Mouse (Mus musculus) c-Kit-positive CD71-negative TER-119-negative erythroid progenitor cells, embryonic 14.5 days (primary cell): ENCODE measurements around the gene Paf1.
"Not testable (repeated sequence)": the region's sequence is repeated elsewhere in the genome, so short reads cannot be mapped to it uniquely, and the experiment has no call there.

Source experiments
- DNase-seq: peaks from one replicate; pipeline ENCODE4 v3.0.0-alpha.2; 2013; ENCODE audit warnings: low read depth

Paf1 gene

DNA sequence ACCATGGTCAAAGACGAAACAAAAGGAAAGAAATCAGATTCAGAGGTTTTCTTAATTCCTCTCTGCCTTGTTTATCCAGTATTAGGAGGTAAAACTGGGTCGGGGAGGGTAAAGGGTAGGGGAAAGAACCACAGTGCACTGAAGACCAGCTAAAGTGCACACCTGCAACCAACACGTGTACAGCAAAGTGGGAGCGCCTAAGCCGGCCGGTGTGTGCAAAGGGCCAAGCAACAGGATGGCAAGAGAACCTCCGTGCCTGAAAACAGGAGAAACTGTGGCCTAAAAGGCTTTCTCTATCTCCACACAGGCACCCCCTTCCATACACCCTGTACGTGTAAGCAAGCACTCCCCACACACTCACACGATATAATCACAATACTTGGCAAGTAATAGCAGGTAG lies 7.6 kb upstream of the Paf1 start:
- DNase-seq = no peak

DNA sequence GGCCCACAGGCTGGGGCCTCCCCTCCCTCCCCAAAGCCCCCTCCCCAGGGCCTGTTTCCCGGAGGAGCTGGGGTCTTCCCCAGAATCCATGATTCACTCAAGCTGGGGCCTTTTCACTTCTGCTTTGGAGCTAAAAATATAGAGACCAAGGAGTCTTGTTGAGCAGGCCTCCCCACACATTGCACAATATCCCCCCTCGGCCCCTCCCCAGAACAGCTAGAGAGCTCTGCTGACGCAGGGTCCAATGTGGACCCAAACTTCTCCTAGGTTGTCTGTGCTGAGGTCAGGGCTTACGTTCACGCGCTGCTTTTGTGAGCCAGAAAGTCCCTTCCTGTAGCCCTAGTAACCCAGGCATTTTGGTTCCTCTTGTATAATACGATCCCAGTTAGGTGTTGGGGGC lies 6.7 kb upstream of the Paf1 start:
- peak; percentile 62 for DNase-seq

DNA sequence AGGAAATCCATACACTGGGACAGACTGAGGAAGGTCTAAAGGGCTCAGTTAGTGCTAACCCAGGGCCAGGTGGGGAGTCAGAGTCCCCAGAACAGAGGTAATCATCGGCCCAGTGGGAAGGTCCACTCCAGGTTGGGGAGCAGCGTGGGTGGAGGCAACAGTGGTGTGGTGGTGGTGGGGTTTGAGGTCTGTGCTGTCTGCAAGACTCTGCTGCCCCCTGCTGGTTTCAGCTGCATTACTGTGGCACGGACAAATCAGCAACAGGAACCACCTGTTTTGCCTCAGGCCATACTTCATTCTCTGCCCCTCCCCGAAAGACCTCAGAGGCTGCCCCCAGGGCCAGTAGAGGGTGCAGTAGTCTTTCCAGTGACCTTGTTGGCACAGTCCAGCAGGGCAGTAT lies 6.3 kb upstream of the Paf1 start:
- DNase-seq = peak; percentile 94

DNA sequence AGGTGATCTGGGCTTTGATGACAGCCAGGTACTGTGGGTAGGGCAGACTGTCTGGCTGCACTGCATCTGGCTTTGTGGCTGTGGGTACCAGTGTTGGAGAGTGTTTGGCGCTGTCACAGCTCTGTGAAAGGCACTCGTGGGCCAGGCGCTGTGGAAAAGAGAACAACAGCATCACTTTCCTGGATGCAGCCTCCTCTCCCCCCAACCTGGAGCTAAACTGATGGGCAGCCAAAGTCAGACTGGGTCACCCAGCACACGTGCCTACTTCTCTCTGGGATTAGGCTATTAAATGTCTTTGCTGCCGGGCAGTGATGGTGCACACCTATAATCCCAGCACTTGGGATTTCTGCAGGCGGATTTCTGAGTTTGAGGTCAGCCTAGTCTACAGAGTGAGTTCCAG lies 5.9 kb upstream of the Paf1 start:
- not testable (repeated sequence) for DNase-seq

DNA sequence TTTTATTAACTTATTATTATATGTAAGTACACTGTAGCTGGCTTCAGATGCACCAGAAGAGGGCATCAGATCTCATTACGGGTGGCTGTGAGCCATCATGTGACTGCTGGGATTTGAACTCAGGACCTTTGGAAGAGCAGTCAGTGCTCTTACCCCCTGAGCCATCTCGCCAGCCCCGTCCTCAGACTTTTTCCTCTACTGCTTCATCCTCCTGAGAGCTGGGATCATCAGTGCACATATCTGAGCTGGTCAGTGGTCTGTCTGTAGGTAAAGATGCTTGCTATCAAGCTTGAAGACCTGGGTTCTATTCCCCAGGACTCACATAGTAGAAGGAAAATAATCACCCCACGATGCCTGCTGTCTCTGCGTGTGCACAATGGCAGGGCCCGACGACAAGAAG lies 5.4 kb upstream of the Paf1 start:
- DNase-seq = not testable (repeated sequence)

DNA sequence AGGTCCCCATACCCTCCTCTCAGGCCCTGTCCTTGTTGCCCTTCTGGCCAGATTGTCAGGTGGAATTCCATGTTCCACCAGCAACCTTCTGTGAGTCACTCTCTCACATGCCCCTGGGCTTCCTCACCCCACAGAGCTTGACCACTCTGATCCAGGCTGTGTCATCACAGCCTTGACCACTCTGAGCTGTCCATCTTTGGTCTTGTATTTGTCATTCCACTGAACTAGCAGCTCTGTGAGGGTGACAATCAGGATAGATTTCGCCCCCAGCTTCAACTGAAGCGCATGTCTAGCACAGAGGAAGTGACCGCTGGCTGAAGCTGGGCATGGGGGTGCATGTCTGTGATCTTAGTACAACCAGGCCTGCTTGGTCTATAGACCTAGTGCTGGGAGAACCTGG lies 2.4 kb upstream of the Paf1 start:
- no peak for DNase-seq

DNA sequence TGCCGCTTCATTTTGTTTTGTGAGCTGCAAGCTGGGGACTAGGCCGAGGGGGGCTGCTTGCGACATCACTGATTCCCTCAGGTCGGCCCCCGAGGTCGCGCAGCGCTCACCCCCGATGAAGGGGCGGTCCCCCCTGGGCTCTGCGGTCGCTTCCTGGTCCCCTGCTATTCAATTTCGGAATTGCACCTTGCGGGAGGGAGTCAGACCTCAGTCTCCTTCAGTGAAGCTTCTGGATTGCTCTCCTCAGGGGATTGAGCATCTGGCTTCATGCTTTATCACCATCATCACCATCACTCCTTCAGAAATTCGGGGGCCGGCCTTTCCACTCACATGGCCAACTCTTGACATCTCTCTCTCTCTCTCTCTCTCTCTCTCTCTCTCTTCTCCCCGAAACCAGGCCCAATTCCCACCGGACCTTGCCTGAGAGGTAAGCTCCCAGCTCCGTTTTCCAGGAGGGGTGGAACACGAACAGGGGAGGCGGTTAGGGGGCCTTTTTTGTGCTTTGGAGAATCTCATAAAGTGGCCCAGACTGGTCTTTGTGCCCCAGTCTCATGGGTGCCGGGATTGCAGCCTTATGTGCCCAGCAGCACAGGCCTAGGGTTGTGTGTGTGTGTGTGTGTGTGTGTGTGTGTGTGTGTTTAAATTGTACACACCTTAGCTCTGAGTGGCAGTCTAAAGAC lies 661 bp downstream of the Paf1 start:
- DNase-seq = no peak

DNA sequence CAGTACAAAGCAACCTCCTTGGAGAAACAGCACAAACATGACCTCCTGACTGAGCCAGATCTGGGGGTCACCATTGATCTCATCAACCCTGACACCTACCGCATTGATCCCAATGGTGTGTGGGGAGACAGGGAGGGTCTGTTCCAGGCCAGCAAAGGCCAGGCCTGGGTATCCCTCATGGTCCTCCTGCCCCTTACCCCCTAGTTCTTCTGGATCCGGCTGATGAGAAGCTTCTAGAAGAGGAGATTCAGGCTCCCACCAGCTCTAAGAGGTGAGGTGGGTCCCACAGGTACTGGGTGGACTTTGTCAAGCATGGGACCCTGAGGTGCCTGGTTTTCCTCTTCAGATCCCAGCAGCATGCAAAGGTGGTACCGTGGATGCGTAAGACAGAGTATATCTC lies 2.7 kb downstream of the Paf1 start:
- no peak for DNase-seq

DNA sequence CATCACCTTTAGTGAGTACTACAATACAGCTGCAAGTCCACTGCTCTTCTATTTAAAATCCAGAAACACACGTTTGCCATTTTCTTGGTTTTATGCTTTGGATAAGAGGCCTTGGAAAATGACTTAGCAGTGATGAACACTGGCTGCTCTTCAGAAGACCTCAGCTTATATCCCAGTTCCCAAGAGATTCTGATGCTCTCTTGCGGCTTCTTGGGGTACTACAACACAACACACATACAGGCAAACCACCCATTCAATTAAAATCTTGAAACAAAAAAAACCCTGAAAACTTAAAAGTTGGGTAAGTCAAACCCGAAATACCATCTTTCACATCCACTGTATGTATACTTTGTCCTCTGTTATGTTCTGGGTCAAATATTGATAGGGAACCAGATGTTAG lies 5.2 kb downstream of the Paf1 start:
- DNase-seq = peak; percentile 19

DNA sequence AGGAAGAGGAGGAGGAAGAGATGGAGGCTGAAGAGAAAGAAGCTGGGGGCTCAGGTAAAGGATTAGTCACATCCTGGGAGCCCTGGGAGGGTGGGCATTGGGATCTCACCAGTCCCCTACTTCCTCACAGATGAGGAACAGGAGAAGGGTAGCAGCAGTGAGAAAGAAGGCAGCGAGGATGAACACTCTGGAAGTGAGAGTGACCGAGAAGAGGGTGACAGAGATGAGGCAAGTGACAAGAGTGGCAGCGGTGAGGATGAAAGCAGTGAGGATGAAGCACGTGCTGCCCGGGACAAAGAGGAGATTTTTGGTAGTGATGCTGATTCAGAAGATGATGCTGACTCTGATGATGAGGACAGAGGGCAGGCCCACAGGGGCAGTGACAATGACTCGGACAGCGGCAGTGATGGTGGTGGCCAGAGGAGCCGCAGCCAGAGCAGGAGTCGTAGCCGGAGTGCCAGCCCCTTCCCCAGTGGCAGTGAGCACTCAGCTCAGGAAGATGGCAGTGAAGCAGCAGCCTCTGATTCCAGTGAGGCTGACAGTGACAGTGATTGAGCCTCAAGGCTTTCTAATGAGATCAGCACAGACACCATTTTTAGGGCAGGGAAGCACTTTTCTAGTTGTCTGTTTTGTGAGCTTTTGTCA lies 6.1 kb downstream of the Paf1 start:
- DNase-seq = no peak

DNA sequence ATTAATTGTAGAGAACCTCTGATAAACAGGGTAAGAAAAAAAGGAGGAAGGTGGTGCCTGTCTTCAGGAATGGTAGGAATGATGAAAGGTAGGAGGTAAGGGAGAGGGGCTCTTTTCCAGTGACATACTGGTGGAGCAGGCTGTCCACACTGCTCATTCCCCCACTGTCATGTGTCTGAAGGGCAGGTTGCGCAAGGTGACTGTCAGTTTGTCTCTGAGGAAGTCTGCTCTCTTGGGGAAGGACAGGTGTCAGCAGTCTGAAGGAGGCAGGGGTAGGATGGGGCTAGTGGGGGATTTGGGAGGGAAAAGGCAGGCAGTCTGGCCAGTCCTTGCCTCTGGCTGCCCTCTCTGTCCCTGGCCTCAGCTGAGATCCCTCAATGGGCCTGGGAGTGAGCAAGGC lies 8.3 kb downstream of the Paf1 start:
- DNase-seq = no peak

DNA sequence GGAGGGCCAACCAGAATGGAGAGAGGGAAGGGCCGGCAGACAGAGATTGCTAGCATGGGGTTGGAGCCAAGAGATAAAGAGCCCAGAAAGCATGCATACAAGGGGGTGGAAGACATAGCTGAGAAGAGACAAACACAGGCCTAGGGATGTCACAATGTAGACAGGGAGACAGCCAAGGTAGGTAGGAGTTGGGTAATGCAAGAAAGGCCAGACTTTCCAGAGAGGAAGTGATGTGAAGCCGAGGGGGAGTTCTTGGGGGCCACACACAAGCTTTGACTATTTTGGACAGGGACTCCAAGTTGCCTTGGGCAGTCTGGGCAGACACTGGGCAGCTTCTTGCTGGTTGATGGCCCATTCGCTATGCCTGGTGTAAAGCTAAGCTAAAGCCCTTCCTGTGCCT lies 9.2 kb downstream of the Paf1 start:
- DNase-seq = no peak

DNA sequence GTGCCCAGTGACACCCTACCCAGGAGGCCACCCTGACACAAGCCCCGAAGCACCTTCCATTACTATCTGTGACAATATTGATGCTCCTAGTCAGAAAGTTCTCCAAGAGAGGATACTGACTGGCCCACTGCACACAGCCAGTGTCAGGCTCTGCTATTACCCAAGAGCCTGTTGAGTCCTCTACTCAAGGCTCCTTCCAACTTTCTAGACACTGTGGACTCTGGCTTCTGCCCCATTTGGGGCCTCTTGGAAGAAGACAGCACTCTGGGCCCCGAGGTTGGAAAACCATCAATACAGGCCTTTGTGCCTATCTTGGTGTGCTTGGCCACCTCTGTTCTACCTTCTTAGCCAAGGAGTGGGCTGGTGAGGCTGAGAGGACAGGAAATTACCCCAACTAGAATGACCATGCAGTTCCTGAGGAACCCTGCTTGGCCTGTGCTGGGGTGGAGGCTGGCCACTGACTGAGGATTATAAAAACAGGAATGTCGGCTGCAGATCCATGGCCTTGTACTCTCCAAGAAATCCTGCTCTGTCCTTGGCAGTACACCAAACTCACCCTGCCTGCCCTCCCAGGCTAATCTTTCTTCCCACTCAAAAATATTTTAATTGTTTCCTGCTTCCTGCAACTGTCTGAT lies 18.2 kb downstream of the Paf1 start:
- no peak for DNase-seq

DNA sequence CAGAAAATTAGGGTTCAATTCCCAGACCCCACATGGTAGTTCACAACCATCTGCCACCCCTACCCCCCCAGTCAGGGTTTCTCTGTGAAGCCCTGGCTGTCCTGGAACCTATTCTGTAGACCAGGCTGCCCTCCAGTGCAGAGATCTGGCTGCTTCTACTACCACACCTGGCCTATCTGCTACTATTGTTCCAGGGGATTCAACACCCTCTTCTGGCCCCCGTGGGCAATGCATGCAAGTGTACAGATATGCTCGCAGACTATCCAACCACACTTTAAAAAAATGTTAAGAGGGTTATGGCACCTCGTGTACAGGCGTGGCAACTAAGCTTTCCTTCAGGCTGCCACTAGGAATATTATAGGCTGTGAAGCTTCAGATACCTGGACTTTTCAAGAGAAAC lies 20.1 kb downstream of the Paf1 start:
- DNase-seq = no peak

DNA sequence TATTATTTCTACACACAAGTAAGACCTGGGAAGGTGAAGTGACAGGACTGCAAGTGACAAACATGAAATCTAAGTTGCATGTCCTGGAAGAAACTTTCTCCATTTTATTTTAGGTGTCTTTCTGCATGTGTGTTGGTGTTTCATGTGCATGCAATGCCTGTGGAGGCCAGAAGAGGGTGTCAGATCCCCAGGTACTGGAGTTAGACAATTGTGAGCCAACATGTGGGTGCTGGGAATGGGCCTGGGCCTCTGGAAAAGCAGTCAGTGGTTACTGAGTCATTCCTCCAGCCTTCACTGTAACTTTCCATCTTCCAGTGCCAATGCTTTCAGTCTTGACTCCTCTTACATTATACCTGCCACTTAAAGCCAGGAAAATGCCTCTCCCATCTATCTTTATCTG lies 24.6 kb downstream of the Paf1 start:
- DNase-seq = no peak

DNA sequence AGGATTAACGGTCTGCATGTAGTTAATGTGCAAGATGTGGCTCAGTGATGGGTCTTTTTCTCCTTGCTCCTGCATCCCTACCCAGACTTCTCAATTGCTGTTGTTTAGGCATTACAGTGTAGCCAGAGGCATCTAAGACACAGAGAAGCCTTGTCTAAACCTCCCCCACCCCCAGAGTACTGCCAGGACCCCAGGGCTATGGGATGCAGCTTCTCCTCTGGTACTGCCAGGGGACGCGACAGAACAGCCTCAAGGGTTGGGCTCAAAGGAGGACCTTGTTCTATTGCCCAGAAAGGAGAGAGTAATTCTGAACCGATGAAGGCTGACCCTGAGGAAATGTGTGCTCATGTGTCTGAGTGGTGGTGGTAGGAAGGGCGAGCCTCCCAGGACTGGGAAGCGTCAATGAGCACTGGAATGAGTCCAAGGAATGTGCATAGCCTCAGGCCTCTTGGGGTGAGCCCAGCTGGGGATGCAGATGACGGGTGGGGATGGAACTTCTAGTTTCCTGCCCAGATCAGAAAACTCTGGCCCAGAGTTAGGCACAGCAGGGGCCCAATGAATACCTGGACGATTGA lies 25.4 kb downstream of the Paf1 start:
- no peak for DNase-seq

DNA sequence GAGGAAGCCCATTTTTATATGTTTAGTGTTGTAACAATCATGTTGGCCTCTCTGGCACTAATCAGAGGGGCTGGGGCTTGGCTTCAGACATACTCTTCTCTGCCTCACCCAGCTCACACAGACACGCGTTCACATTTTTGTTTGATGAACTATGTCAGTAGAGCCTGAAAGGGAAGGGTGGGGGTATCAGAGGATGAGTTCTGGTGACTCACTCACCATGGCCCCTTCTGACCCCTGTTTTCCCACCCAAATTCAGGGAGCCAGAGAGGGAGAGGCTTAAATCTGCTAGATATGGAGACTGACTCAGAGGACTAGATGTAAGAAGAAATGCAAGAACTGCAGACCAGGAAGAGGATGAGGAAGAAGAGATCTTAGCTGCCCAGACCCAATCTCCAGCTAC lies 26.7 kb downstream of the Paf1 start:
- no peak for DNase-seq

DNA sequence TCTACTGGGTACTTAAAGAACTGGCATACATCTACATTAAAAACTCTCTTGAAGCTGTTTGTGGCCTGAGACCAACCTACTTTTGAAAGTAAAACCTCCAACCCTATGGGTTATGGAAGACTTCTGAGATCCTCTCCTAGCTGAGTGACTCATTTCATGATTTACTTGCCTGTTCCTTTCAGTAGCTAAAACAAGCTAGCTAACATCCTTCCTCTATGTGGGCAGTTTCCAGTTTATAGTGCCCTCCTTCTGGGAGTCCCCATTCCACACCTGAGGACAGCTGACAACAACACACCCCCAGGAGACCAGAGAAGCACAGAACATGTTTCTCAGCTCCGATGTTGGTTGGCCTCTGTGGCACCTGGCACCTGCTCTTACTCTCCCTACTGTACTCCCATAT lies 30.3 kb downstream of the Paf1 start:
- no peak for DNase-seq

DNA sequence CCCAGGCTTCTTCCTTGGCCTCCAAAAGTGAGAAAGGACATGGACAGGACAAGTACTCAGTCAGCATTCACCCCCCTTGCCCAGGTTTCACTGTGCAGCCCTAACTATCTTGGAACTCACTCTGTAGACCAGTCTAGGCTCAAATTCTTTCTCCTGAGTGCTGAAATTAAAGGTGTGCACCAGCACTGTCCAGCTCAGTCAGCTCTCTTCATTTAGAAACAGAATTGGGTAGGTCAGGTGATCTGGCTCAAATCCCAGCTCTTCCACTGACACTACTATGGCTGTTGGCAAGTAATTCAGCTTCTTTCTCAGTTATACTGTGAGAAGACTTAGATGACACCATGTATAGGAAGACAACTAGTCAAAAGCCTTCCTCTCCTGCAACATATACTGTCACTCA lies 35.0 kb downstream of the Paf1 start:
- no peak for DNase-seq

DNA sequence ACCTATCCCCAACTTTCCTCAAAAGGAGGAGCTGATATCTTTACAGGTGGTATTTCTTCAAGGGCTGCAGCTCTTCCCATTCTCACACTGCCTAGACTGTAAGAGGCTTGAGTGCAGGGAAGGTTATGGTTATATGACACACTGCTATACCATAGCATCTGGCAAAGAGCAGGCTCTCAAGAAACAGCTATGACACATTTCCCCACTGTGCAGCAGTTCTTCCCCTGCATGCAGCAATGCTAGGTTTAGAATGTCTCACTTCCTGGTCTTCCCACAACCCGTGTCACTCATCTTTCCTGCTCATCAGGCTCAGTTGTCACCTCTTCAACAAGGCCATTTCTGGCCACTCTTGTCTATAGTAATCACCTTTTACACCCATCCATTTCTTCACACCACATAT lies 37.8 kb downstream of the Paf1 start:
- DNase-seq = no peak

DNA sequence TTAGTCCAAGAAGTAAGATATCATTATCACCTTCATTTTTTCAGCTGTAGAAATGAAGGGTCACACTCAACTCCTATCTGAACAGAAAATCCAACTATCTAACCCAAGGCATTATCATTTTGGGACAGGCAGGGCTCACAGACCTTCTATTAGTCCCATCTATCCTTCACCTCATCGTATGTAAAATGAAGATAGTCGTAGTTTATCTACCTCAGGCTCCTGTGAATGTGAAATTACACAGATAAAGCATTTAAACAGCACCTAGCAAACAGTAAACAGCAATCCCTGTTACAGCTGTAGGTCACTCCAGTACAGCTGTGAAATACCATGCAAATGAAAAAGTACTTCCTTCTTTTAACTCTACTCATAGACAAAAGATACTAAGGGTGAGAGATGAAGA lies 39.5 kb downstream of the Paf1 start:
- no peak for DNase-seq

DNA sequence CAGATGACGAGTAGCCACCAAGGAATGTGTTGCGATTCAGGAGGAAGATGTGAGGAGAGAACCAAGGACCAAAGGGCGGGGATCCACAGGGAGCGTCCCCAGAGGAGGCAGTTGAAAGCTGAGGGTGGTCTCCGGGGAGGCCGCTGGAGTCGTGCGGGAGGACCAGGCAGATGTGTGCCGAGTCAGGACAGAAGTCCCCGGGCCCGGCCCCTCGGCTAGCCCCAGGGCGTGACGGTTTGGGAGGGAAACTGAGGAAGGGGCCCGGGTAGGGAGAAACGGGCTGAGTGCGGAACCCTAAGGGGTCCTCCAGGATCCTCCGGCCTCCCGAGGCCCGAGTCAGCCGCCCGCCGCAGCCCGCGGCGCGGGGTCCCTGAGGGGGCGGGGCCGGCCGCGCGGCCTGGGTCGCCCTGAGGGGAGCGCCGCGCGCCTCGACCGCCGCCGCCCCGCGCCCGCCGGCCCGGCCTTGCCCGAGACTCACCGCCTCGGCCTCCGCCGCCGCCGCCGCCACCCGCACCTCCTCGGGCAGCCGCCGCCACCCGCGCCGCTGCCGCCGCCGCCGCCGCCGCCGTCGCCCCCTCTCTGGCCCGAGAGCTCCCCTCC lies 43.0 kb downstream of the Paf1 start:
- DNase-seq = no peak

DNA sequence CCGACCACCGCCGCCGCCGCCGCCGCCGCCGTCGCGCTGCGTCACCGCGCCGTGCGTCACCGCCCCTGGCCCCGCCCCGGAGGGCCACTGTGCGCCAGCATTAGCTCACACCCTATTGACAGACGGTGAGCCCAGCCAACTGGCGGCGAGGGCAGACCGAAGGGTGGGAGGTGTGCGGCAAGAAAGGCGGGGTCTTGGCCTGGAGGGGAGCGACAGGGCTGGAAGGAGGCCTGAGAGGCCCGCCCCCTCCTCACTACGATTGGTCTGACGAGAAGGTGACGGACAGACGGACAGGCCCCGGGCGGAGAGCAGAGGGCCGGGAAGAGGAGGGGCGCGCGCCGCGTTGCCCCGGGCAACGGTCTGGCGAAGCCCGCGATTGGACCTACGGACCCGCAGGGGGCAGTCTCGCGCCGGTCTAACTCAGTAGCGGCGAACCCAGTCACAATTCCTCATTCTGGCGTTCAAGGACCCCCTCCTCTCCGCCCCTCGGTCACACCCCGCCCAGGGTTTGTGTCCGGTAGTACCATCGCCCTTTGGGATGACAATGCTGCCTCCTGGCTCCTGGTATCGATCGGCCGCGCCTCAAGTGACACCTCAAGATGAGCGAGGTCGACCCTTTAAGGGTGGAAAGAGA lies 43.6 kb downstream of the Paf1 start:
- peak; percentile 95 for DNase-seq
